Mouse (Mus musculus) ES-Bruce4 (cell line): ENCODE results near the gene Aldh1b1. TPM values are rescaled to one million over a fixed set of nuclear protein-coding genes. Genes with fewer than 3 reads are reported as not detected.

Source experiments
- H3K27ac ChIP-seq: 2 replicates; pipeline ENCODE4 v1.5.1; 2012; ENCODE audit warnings: low read length, inconsistent platforms; ENCODE audit not compliant: insufficient read depth
- H3K27me3 ChIP-seq: 2 replicates; pipeline ENCODE4 v1.6.1; 2012; ENCODE audit warnings: mild to moderate bottlenecking, low read length, inconsistent platforms; ENCODE audit not compliant: control insufficient read depth, poor library complexity, insufficient read depth, severe bottlenecking
- H3K36me3 ChIP-seq: 2 replicates; pipeline ENCODE4 v1.6.1; 2012; ENCODE audit warnings: inconsistent platforms, mild to moderate bottlenecking, low read length, moderate library complexity; ENCODE audit not compliant: control insufficient read depth, poor library complexity, insufficient read depth, severe bottlenecking
- H3K4me1 ChIP-seq: one replicate; pipeline ENCODE4 v1.8.1; 2011; ENCODE audit warnings: low read length; ENCODE audit not compliant: control insufficient read depth, insufficient read depth
- H3K4me3 ChIP-seq: 2 replicates; pipeline ENCODE4 v1.5.1; 2011; ENCODE audit warnings: low read depth, mild to moderate bottlenecking, low read length
- H3K9ac ChIP-seq: 2 replicates; pipeline ENCODE4 v1.6.1; 2012; ENCODE audit warnings: low read depth, mild to moderate bottlenecking, inconsistent platforms; ENCODE audit not compliant: poor library complexity, severe bottlenecking
- H3K9me3 ChIP-seq: replicated peaks from 2 replicates; pipeline ENCODE4 v1.6.1; 2012; ENCODE audit warnings: mild to moderate bottlenecking, low read length, inconsistent platforms; ENCODE audit not compliant: control insufficient read depth, poor library complexity, insufficient read depth, severe bottlenecking
- CTCF ChIP-seq: IDR thresholded peaks from one replicate; pipeline ENCODE4 v1.8.1; 2011; ENCODE audit warnings: low read depth, low read length
- EP300 ChIP-seq: IDR thresholded peaks from 2 replicates; pipeline ENCODE4 v1.6.1; 2011; ENCODE audit warnings: low read depth, low read length; ENCODE audit not compliant: insufficient read depth
- POLR2A ChIP-seq: IDR thresholded peaks from one replicate; pipeline ENCODE4 v1.8.1; 2011; ENCODE audit warnings: low read length; ENCODE audit not compliant: insufficient read depth
- polyA plus RNA-seq: library from polyadenylated mRNA; stranded (reverse); fragments of >200 nt; gene quantifications from 2 replicates; pipeline ENCODE4 v1.2.4, GENCODE M21; 2011; ENCODE audit warnings: low read depth; ENCODE audit not compliant: missing spikeins, insufficient read depth, insufficient read length

Gene Aldh1b1
- polyA plus RNA-seq, 1 experiment, result 9.3 TPM

GRCm38 (mm10) chr4:45765121-45765564 lies 33.7 kb upstream of the Aldh1b1 start:
- no peak overlapping the region for H3K27ac ChIP-seq
- no peaks in the 10 kb centered on the region for H3K9me3 ChIP-seq
- H3K36me3 ChIP-seq, result no peaks in the 10 kb centered on the region
- peaks cover 33% of the 10 kb centered on the region for H3K4me1 ChIP-seq
- H3K27me3 ChIP-seq, result no peaks in the 10 kb centered on the region
- H3K4me3 ChIP-seq, result no peak overlapping the region
- TF ChIP-seq CTCF, result no peak
- no peak for TF ChIP-seq POLR2A
- TF ChIP-seq EP300, result no peak
- H3K9ac ChIP-seq, result no peak overlapping the region

GRCm38 (mm10) chr4:45765565-45766201 lies 33.1 kb upstream of the Aldh1b1 start:
- no peak for TF ChIP-seq CTCF
- TF ChIP-seq EP300, result no peak
- no peak for TF ChIP-seq POLR2A
- Histone ChIP-seq H3K27ac (no peak overlapping the region), H3K9me3 (no peaks in the 10 kb centered on the region), H3K36me3 (no peaks in the 10 kb centered on the region), H3K4me1 (peaks cover 37% of the 10 kb centered on the region), H3K27me3 (no peaks in the 10 kb centered on the region), H3K4me3 (no peak overlapping the region), H3K9ac (no peak overlapping the region)

GRCm38 (mm10) chr4:45766774-45767173 lies 32.0 kb upstream of the Aldh1b1 start:
- TF ChIP-seq EP300 (no peak), CTCF (no peak), POLR2A (no peak)
- Histone ChIP-seq H3K27ac (no peak overlapping the region), H3K9ac (no peak overlapping the region), H3K9me3 (no peaks in the 10 kb centered on the region), H3K4me3 (no peak overlapping the region), H3K27me3 (no peaks in the 10 kb centered on the region), H3K4me1 (peaks cover 37% of the 10 kb centered on the region), H3K36me3 (no peaks in the 10 kb centered on the region)

- TF ChIP-seq CTCF (no peak), EP300 (no peak), POLR2A (no peak)
- no peak overlapping the region for H3K9ac ChIP-seq
- H3K36me3 ChIP-seq, result no peaks in the 10 kb centered on the region
- peaks cover 34% of the 10 kb centered on the region for H3K4me1 ChIP-seq
- H3K4me3 ChIP-seq, result no peak overlapping the region
- no peak overlapping the region for H3K27ac ChIP-seq
- H3K9me3 ChIP-seq, result no peaks in the 10 kb centered on the region
- no peaks in the 10 kb centered on the region for H3K27me3 ChIP-seq
Observed at GRCm38 (mm10) chr4:45767891-45768558, 30.8 kb upstream of the Aldh1b1 start.

- Histone ChIP-seq H3K9ac (no peak overlapping the region), H3K36me3 (no peaks in the 10 kb centered on the region), H3K9me3 (no peaks in the 10 kb centered on the region), H3K27ac (peak overlapping the region; percentile 63; the same call in 1 of the 2 replicates), H3K27me3 (no peaks in the 10 kb centered on the region), H3K4me3 (no peak overlapping the region), H3K4me1 (peaks cover 31% of the 10 kb centered on the region)
- TF ChIP-seq POLR2A, result no peak
- TF ChIP-seq EP300, result no peak
- no peak for TF ChIP-seq CTCF
Observed at GRCm38 (mm10) chr4:45769141-45769540, 29.7 kb upstream of the Aldh1b1 start.
